Mouse (Mus musculus) thymus, adult 2 months (tissue): ENCODE measurements around the gene Grap2. TPM values are rescaled to one million over a fixed set of nuclear protein-coding genes. Genes with fewer than 3 reads are reported as not detected.
"Not testable (repeated sequence)": the region's sequence is repeated elsewhere in the genome, so short reads cannot be mapped to it uniquely, and the experiment has no call there.

Experiments
- DNase-seq: peaks from one replicate; pipeline ENCODE4 v3.0.0; 2021
- H3K27ac ChIP-seq: fragments of 200-500 bp; 2 replicates; pipeline ENCODE4 v1.5.1; 2012; ENCODE audit warnings: low read length, control low read depth; ENCODE audit not compliant: control insufficient read depth, insufficient read depth
- H3K27me3 ChIP-seq: fragments of 200-500 bp; 2 replicates; pipeline ENCODE4 v1.6.1; 2012; ENCODE audit warnings: mild to moderate bottlenecking, low read length, moderate library complexity, mixed read lengths; ENCODE audit not compliant: control insufficient read depth, insufficient read depth
- H3K36me3 ChIP-seq: fragments of 200-500 bp; 2 replicates; pipeline ENCODE4 v1.6.1; 2012; ENCODE audit warnings: mild to moderate bottlenecking, low read length, moderate library complexity; ENCODE audit not compliant: control insufficient read depth, insufficient read depth
- H3K4me1 ChIP-seq: fragments of 200-500 bp; replicated peaks from 2 replicates; pipeline ENCODE4 v1.6.1; 2012; ENCODE audit warnings: low read length; ENCODE audit not compliant: control insufficient read depth, insufficient read depth
- H3K4me3 ChIP-seq: fragments of 200-500 bp; 2 replicates; pipeline ENCODE4 v1.5.1; 2012; ENCODE audit warnings: mild to moderate bottlenecking, low read length, control low read depth, moderate library complexity; ENCODE audit not compliant: control insufficient read depth, insufficient read depth
- CTCF ChIP-seq: fragments of 200-500 bp; IDR thresholded peaks from 2 replicates; pipeline ENCODE4 v1.5.1; 2012; ENCODE audit warnings: mild to moderate bottlenecking, control low read depth, low read length, moderate library complexity, borderline replicate concordance; ENCODE audit not compliant: control insufficient read depth, poor library complexity, insufficient read depth; ENCODE audit errors: extremely low read depth
- POLR2A ChIP-seq: fragments of 200-500 bp; IDR thresholded peaks from 2 replicates; pipeline ENCODE4 v1.6.1; 2012; ENCODE audit warnings: mild to moderate bottlenecking, low read length, control low read depth, moderate library complexity; ENCODE audit not compliant: control insufficient read depth, poor library complexity, insufficient read depth; ENCODE audit errors: extremely low read depth
- WGBS: fragments of 180-500 bp; shearing (Covaris S2); methylation state at CpG from one replicate; pipeline ENCODE4 v1.1.7; 2018; 5-methylcytosine and 5-hydroxymethylcytosine counted together
- polyA plus RNA-seq: library from polyadenylated mRNA; depleted of rRNA; stranded (reverse); fragments of >200 nt; gene quantifications from 2 replicates; pipeline ENCODE4 v1.2.3, GENCODE M21; 2012

The Grap2 gene
- polyA plus RNA-seq, 1 experiment: 139 TPM

DNA sequence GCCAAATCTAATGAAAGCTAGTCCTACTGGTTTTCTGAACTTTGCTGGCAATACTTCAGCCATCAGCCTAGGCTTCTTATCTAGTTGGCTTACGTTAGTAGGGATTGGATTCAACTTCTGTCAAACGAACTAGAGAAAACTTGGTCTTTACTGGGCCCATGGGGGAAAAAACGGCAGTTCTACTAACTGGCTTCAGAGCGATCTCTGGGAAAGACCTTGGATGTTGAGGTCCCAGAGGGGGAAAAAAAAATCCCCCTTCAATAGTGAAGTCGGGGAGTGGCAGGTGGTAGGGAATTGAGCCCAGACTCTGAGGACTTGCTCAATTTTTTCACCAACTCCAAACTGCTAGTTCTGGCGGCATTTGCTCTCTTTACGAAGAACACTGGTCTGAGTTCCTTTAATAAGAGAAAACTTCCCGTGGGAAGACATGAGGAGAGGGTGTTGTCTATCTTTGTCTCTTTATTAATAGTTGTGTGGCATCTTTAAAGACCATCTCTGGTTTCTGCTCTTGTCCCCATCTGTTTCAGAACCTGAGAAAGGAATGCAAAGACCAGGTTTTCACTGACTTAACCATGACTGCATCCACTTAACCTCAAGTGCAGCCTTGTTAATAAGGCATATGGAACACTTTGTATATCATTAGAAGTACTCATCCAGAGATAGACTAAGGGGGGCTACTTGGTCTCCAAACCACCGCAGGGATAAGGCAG lies 572 bp downstream of the Grap2 start:
- no peak for DNase-seq
- Histone ChIP-seq H3K27me3 (no peaks in the 10 kb centered on the region), H3K4me3 (peak overlapping the region; percentile 89), H3K27ac (peak overlapping the region; percentile 99), H3K36me3 (peaks cover 13% of the 10 kb centered on the region), H3K4me1 (peaks cover 50% of the 10 kb centered on the region)
- TF ChIP-seq CTCF: no peak
- no peak for TF ChIP-seq POLR2A
- WGBS: 6% methylated on average over 9 of the region's 9 CpGs

GRCm38 (mm10) chr15:80574211-80575040 lies 2.0 kb downstream of the Grap2 start:
- 78% methylated on average over 17 of the region's 17 CpGs for WGBS
- peak overlapping the region; percentile 31 for H3K4me3 ChIP-seq
- H3K36me3 ChIP-seq: peaks cover 13% of the 10 kb centered on the region
- H3K27me3 ChIP-seq: no peaks in the 10 kb centered on the region
- peak overlapping the region; percentile 13; the same call in 1 of the 2 replicates for H3K27ac ChIP-seq
- H3K4me1 ChIP-seq: peaks cover 46% of the 10 kb centered on the region
- TF ChIP-seq CTCF (no peak), POLR2A (no peak)
- no peak for DNase-seq

DNA sequence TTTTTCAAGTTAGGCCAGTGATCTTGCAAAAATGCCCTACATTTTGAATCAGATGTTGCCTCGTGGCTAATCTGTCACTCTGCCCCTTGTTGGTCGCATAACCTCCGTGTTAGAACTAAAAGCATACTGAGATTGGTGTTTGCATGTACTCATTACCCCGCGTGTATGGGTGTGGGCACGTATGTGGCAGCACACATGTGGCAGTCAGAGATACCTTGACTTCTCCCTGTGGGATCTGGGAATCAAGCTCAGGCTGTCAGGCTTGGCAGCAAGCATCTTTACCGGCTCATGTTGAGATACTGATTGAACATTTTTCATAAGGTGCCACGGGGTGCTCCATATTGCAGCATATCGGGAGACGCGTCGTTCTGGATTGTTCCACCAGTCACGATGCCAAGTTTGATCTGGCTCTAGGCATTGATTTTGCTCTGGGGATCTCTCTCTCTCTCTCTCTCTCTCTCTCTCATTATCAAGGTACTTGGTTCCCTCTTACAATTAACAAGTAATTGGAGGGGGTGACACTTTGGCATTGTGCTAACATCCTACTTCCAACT lies 3.5 kb downstream of the Grap2 start:
- DNase-seq: no peak
- Histone ChIP-seq H3K36me3 (peaks cover 15% of the 10 kb centered on the region), H3K4me1 (peaks cover 34% of the 10 kb centered on the region), H3K27me3 (no peaks in the 10 kb centered on the region), H3K27ac (no peak overlapping the region), H3K4me3 (peak overlapping the region; percentile 9; the same call in 1 of the 2 replicates)
- TF ChIP-seq CTCF (no peak), POLR2A (no peak)
- 87% methylated on average over 13 of the region's 13 CpGs for WGBS

GRCm38 (mm10) chr15:80576415-80576994 lies 4.1 kb downstream of the Grap2 start:
- H3K4me3 ChIP-seq: no peak overlapping the region
- H3K27ac ChIP-seq: no peak overlapping the region
- no peak for DNase-seq
- 86% methylated on average over 11 of the region's 11 CpGs for WGBS
- no peaks in the 10 kb centered on the region for H3K27me3 ChIP-seq
- TF ChIP-seq CTCF: no peak
- peaks cover 35% of the 10 kb centered on the region for H3K4me1 ChIP-seq
- peaks cover 15% of the 10 kb centered on the region for H3K36me3 ChIP-seq

- TF ChIP-seq CTCF: no peak
- TF ChIP-seq POLR2A: no peak
- peak overlapping the region; percentile 31; the same call in 1 of the 2 replicates for H3K27ac ChIP-seq
Observed at GRCm38 (mm10) chr15:80577166-80577960, 5.0 kb downstream of the Grap2 start.

DNA sequence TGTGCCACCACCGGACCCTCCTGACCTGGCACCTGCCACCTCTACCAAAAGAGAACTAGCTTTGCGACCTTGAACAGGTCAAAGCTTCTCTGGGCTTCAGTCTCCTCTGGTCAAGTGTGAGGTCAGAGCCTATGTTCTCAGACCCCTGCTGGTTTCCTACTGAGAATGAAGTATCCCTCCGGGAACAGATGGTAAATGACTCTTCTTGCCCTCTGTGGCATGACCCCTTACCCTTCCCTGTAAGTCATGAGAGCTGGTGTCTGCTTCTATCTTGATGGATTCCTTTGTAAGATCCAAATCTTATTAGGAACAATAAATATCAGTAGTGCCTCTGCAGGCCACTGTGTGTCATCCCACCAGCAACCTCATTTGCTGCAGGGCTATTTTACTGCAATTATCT lies 6.7 kb downstream of the Grap2 start:
- no peaks in the 10 kb centered on the region for H3K27me3 ChIP-seq
- peaks cover 15% of the 10 kb centered on the region for H3K36me3 ChIP-seq
- H3K4me1 ChIP-seq: peaks cover 50% of the 10 kb centered on the region
- no peak for TF ChIP-seq POLR2A
- TF ChIP-seq CTCF: no peak
- H3K4me3 ChIP-seq: no peak overlapping the region
- 73% methylated on average over 3 of the region's 3 CpGs for WGBS
- no peak overlapping the region for H3K27ac ChIP-seq
- DNase-seq: no peak

More at GRCm38 (mm10) chr15:80577166-80577960, 5.0 kb downstream of the Grap2 start:
- H3K36me3 ChIP-seq: peaks cover 15% of the 10 kb centered on the region
- WGBS: 92% methylated on average over 22 of the region's 22 CpGs
- no peak overlapping the region for H3K4me3 ChIP-seq
- H3K4me1 ChIP-seq: peaks cover 38% of the 10 kb centered on the region
- DNase-seq: no peak
- no peaks in the 10 kb centered on the region for H3K27me3 ChIP-seq

GRCm38 (mm10) chr15:80580585-80580984 lies 8.2 kb downstream of the Grap2 start:
- not testable (repeated sequence) for H3K27ac ChIP-seq, DNase-seq, H3K27me3 ChIP-seq, H3K4me3 ChIP-seq
- Histone ChIP-seq H3K36me3 (peaks cover 12% of the 10 kb centered on the region), H3K4me1 (peaks cover 49% of the 10 kb centered on the region)
- 89% methylated on average over 1 of the region's 1 CpGs for WGBS
